Mouse (Mus musculus): ENCODE data around the gene Proser1. TPM values are rescaled to one million over a fixed set of nuclear protein-coding genes. Genes with fewer than 3 reads are reported as not detected.

Gene Proser1
- polyA plus RNA-seq, 1 experiment from 2014 or later: 29.7 TPM

GRCm38 (mm10) chr3:53475889-53476288 lies 12.4 kb downstream of the Proser1 start:
- Histone ChIP-seq H3K4me3 (replicated peaks; ENCODE audit: low read length) (no peak overlapping the region), H3K9ac (replicated peaks; ENCODE audit: low read depth, low read length) (no peak overlapping the region), H3K27ac (ENCODE audit: low read length) (no peak overlapping the region), H3K4me1 (replicated peaks; ENCODE audit: control insufficient read depth, insufficient read depth, low read length) (no peaks in the 10 kb centered on the region), H3K9me3 (ENCODE audit: control insufficient read depth, low read length) (no peaks in the 10 kb centered on the region), H3K36me3 (ENCODE audit: control insufficient read depth, insufficient read depth) (peaks cover 54% of the 10 kb centered on the region), H3K27me3 (replicated peaks; ENCODE audit: control insufficient read depth, insufficient read depth, low read length) (no peaks in the 10 kb centered on the region), H3K4me2 (ENCODE audit: low read length) (no peak overlapping the region)
- peak; percentile 79 for ATAC-seq
- WGBS: 54% methylated on average over 6 of the region's 6 CpGs

GRCm38 (mm10) chr3:53477468-53477867 lies 14.0 kb downstream of the Proser1 start:
- ATAC-seq: no peak
- Histone ChIP-seq H3K4me2 (ENCODE audit: low read length) (no peak overlapping the region), H3K4me3 (replicated peaks; ENCODE audit: low read length) (no peak overlapping the region), H3K9ac (replicated peaks; ENCODE audit: low read depth, low read length) (no peak overlapping the region), H3K27ac (ENCODE audit: low read length) (no peak overlapping the region), H3K9me3 (ENCODE audit: control insufficient read depth, low read length) (no peaks in the 10 kb centered on the region), H3K27me3 (replicated peaks; ENCODE audit: control insufficient read depth, insufficient read depth, low read length) (no peaks in the 10 kb centered on the region), H3K4me1 (replicated peaks; ENCODE audit: control insufficient read depth, insufficient read depth, low read length) (no peaks in the 10 kb centered on the region), H3K36me3 (ENCODE audit: control insufficient read depth, insufficient read depth) (peaks cover 58% of the 10 kb centered on the region)
- WGBS: 85% methylated on average over 17 of the region's 17 CpGs

- Histone ChIP-seq H3K9me3 (ENCODE audit: control insufficient read depth, low read length) (no peaks in the 10 kb centered on the region), H3K4me1 (replicated peaks; ENCODE audit: control insufficient read depth, insufficient read depth, low read length) (no peaks in the 10 kb centered on the region), H3K36me3 (ENCODE audit: control insufficient read depth, insufficient read depth) (peaks cover 53% of the 10 kb centered on the region), H3K4me3 (replicated peaks; ENCODE audit: low read length) (no peak overlapping the region), H3K27ac (ENCODE audit: low read length) (no peak overlapping the region), H3K9ac (replicated peaks; ENCODE audit: low read depth, low read length) (no peak overlapping the region), H3K27me3 (replicated peaks; ENCODE audit: control insufficient read depth, insufficient read depth, low read length) (no peaks in the 10 kb centered on the region), H3K4me2 (ENCODE audit: low read length) (no peak overlapping the region)
- 96% methylated on average over 30 of the region's 30 CpGs for WGBS
- peak; percentile 27 for ATAC-seq
Measured at GRCm38 (mm10) chr3:53478419-53479046, 15.1 kb downstream of the Proser1 start.

- Histone ChIP-seq H3K4me2 (ENCODE audit: low read length) (no peak overlapping the region), H3K27me3 (replicated peaks; ENCODE audit: control insufficient read depth, insufficient read depth, low read length) (no peaks in the 10 kb centered on the region), H3K27ac (ENCODE audit: low read length) (no peak overlapping the region), H3K9me3 (ENCODE audit: control insufficient read depth, low read length) (no peaks in the 10 kb centered on the region), H3K4me3 (replicated peaks; ENCODE audit: low read length) (no peak overlapping the region), H3K9ac (replicated peaks; ENCODE audit: low read depth, low read length) (no peak overlapping the region), H3K4me1 (replicated peaks; ENCODE audit: control insufficient read depth, insufficient read depth, low read length) (no peaks in the 10 kb centered on the region), H3K36me3 (ENCODE audit: control insufficient read depth, insufficient read depth) (peaks cover 20% of the 10 kb centered on the region)
- 86% methylated on average over 8 of the region's 8 CpGs for WGBS
- ATAC-seq: no peak
Measured at GRCm38 (mm10) chr3:53483414-53484059, 20.1 kb downstream of the Proser1 start.

DNA sequence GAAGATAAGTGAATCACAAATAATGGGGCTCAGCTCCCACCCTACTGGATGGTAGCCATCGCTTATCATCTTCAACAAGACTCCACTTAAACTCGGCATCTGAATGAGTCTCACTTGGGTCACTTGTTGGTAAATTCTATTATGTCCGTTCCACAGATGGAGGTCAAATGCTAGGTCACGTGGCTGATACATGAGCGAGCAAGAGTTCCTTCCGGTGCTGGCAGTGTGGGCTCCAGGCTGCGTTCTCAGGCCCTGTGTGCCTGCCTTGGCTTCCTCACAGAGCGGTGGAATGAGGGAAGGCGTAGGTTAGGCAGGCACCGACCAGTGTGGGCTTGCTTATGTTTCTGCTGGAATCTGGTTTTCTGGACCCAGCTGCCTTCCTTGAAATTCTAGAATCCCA lies 23.1 kb downstream of the Proser1 start:
- no peak overlapping the region for H3K9ac ChIP-seq (replicated peaks; ENCODE audit: low read depth, low read length)
- no peak overlapping the region for H3K4me2 ChIP-seq (ENCODE audit: low read length)
- no peak for ATAC-seq
- H3K36me3 ChIP-seq (ENCODE audit: control insufficient read depth, insufficient read depth): peaks cover 8% of the 10 kb centered on the region
- H3K4me3 ChIP-seq (replicated peaks; ENCODE audit: low read length): no peak overlapping the region
- H3K27ac ChIP-seq (ENCODE audit: low read length): no peak overlapping the region
- WGBS: 88% methylated on average over 10 of the region's 10 CpGs
- H3K9me3 ChIP-seq (ENCODE audit: control insufficient read depth, low read length): no peaks in the 10 kb centered on the region
- H3K4me1 ChIP-seq (replicated peaks; ENCODE audit: control insufficient read depth, insufficient read depth, low read length): no peaks in the 10 kb centered on the region
- H3K27me3 ChIP-seq (replicated peaks; ENCODE audit: control insufficient read depth, insufficient read depth, low read length): no peaks in the 10 kb centered on the region

DNA sequence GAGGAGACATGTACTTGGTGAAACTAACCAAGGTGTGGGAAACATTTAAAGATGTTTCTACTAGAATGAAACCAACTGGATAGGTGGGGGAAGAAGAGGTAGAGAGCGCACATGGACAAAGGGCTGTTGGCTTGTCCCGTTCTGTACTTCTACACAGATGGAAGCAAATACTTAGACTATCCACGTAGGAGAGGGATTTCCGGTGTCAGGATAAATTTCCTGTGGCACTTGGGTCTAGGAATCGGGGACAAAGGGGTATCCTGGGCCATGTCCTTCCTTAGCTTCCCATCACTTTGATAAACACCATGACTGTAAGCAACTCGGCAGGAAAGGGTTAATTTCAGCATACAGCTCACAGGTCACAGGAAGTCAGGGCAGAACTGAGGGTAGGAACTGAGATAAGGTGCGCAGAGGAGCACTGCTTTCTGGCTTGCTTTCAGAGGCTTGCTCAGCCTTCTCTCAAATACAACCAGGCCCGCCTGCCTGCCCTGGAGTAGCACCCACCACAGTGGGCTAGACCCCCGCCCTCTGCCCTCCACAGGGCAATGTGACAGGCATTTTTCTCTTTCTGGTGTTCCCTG lies 23.6 kb downstream of the Proser1 start:
- Histone ChIP-seq H3K9ac (replicated peaks; ENCODE audit: low read depth, low read length) (no peak overlapping the region), H3K36me3 (ENCODE audit: control insufficient read depth, insufficient read depth) (peaks cover 3% of the 10 kb centered on the region), H3K4me3 (replicated peaks; ENCODE audit: low read length) (no peak overlapping the region), H3K4me2 (ENCODE audit: low read length) (no peak overlapping the region), H3K27me3 (replicated peaks; ENCODE audit: control insufficient read depth, insufficient read depth, low read length) (no peaks in the 10 kb centered on the region), H3K27ac (ENCODE audit: low read length) (no peak overlapping the region), H3K4me1 (replicated peaks; ENCODE audit: control insufficient read depth, insufficient read depth, low read length) (no peaks in the 10 kb centered on the region), H3K9me3 (ENCODE audit: control insufficient read depth, low read length) (no peaks in the 10 kb centered on the region)
- WGBS: 88% methylated on average over 9 of the region's 9 CpGs
- no peak for ATAC-seq

DNA sequence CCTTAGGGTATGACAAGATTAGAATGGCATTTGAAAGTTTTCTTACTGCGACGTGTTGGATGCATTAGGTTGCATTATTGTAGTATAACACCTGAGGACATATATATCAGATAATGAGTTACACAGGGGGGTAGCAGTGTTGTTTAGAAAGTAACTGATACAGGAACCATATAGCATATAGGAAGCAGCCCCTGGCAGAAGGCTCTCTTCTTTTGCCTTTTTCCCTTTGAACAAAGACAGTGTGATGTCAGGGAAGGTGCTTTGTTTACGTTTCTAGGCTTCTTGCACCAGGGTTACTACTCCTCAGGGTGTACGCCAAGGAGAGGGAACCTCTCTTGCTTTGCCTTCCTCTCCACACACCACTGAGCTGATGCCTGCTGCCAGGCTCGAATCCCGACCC lies 24.9 kb downstream of the Proser1 start, which contains the start of gene Stoml3:
Gene Stoml3 (plus strand): TSS at position 301 of the 400 bp plus-strand sequence.
- ATAC-seq: no peak

DNA sequence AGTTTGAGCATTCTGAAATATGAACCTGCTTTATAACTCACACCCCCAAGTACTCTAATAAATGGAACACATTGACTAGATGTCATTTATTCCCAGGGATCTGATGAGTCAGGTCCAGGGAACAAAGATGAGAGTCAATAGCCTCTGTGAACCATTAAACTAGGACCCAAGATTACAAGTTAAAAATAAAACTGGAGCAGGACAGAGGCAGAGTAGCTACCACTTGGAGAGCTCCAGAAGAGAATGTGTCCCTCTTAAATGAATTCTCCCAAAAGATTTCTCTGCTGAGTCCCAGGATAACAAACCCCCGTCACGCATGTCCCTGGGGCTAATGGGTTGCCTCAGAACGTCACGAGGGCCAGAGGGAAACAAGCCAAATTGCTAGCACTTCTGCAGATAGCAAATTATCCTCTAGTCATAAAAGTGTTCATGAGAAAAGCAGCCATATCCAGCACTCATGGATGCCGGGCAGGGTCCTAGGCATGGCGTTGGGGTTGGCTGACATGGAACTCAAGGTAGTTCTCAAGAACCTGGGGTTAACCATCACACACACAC lies 35.0 kb downstream of the Proser1 start:
- 86% methylated on average over 6 of the region's 6 CpGs for WGBS
- Histone ChIP-seq H3K27ac (ENCODE audit: low read length) (no peak overlapping the region), H3K9ac (replicated peaks; ENCODE audit: low read depth, low read length) (no peak overlapping the region), H3K4me1 (replicated peaks; ENCODE audit: control insufficient read depth, insufficient read depth, low read length) (no peaks in the 10 kb centered on the region), H3K4me2 (ENCODE audit: low read length) (no peak overlapping the region), H3K4me3 (replicated peaks; ENCODE audit: low read length) (no peak overlapping the region), H3K36me3 (ENCODE audit: control insufficient read depth, insufficient read depth) (no peaks in the 10 kb centered on the region), H3K9me3 (ENCODE audit: control insufficient read depth, low read length) (no peaks in the 10 kb centered on the region), H3K27me3 (replicated peaks; ENCODE audit: control insufficient read depth, insufficient read depth, low read length) (no peaks in the 10 kb centered on the region)
- ATAC-seq: no peak

More for the DNA sequence above, 24.9 kb downstream of the Proser1 start, which contains the start of gene Stoml3:
- no peaks in the 10 kb centered on the region; the same call in 1 of the 2 replicates for H3K36me3 ChIP-seq (ENCODE audit: control insufficient read depth, insufficient read depth)
- H3K4me3 ChIP-seq (replicated peaks; ENCODE audit: low read length): no peak within 1 kb of the TSS
- H3K9ac ChIP-seq (replicated peaks; ENCODE audit: low read depth, low read length): no peak within 1 kb of the TSS
- no peak within 1 kb of the TSS for H3K4me2 ChIP-seq (ENCODE audit: low read length)
- H3K27me3 ChIP-seq (replicated peaks; ENCODE audit: control insufficient read depth, insufficient read depth, low read length): no peaks in the 10 kb centered on the region
- H3K4me1 ChIP-seq (replicated peaks; ENCODE audit: control insufficient read depth, insufficient read depth, low read length): no peaks in the 10 kb centered on the region
- H3K9me3 ChIP-seq (ENCODE audit: control insufficient read depth, low read length): no peaks in the 10 kb centered on the region
- 71% methylated on average over 6 of the region's 6 CpGs for WGBS
- H3K27ac ChIP-seq (ENCODE audit: low read length): no peak within 1 kb of the TSS

DNA sequence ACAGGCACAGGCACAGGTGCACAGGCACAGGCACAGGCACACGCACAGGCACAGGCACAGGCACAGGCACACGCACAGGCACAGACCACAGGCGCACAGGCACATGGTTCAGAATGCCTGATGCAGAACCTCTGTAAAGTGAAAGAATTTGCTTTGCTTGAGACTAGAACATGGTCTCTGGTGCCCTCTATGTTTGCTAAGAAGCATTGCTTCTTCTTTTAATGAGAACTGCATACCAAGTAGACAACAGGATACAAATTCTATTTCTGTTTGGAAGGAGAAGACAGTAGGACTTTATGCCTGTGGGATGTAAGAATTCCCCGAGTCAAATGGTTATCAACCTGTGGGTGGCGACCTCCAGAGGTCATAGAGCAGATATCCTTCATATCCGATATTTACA lies 39.0 kb downstream of the Proser1 start:
- no peaks in the 10 kb centered on the region for H3K27me3 ChIP-seq (replicated peaks; ENCODE audit: control insufficient read depth, insufficient read depth, low read length)
- no peak overlapping the region for H3K4me2 ChIP-seq (ENCODE audit: low read length)
- no peak overlapping the region for H3K4me3 ChIP-seq (replicated peaks; ENCODE audit: low read length)
- no peak overlapping the region for H3K9ac ChIP-seq (replicated peaks; ENCODE audit: low read depth, low read length)
- H3K4me1 ChIP-seq (replicated peaks; ENCODE audit: control insufficient read depth, insufficient read depth, low read length): no peaks in the 10 kb centered on the region
- WGBS: 74% methylated on average over 6 of the region's 6 CpGs
- H3K27ac ChIP-seq (ENCODE audit: low read length): no peak overlapping the region
- no peaks in the 10 kb centered on the region for H3K9me3 ChIP-seq (ENCODE audit: control insufficient read depth, low read length)
- H3K36me3 ChIP-seq (ENCODE audit: control insufficient read depth, insufficient read depth): no peaks in the 10 kb centered on the region
- no peak for ATAC-seq
